Mouse (Mus musculus) neural tube, embryonic 10.5 days (tissue): Measurements from ENCODE around the gene Mrvi1.
"Not testable (repeated sequence)": the region's sequence is repeated elsewhere in the genome, so short reads cannot be mapped to it uniquely, and the experiment has no call there.

Source experiments
- DNase-seq: peaks from one replicate; pipeline ENCODE4 v3.0.0-alpha.2; 2017; ENCODE audit warnings: low spot score; ENCODE audit errors: extremely low spot score

Gene Mrvi1

DNA sequence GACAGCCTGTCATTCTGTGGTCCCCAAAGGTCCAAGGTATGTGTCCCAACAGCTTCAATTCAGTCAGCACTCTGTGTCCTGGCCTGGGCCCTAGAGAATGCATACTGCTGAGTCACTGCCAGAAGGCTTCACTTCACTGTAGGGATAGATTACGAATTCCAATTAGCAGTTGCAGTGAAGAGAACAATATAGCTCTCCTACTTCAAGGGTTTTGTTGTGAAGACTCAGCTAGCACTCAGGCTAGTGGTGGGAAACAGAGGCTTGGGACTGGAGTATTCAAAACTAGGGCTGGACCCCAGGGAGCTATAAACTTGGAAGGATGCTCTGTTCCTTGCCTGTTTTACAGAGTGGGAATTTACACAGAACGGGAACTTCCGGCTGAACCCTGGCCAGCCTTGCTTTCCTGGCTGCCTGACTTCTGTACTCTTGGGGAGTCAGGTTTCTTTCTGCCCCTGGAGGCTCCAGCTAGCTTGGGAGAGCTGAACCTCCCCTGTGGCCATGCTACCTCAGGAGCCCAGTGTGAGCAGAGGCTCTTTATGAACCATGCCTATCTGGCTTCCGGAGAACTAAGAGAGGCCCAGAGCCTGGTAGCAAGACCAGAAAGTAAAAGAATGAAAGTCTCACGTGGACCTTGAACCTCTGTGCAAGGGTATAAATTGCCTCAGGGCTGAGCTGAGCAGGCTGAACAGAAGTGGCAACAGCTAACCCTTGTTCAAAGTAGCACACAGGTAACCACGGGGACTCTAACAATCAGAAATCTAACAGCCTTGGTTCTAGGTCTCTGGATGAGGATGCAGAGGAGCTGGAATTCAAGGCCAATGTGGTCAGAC lies 40.3 kb downstream of the Mrvi1 start:
- DNase-seq = no peak

DNA sequence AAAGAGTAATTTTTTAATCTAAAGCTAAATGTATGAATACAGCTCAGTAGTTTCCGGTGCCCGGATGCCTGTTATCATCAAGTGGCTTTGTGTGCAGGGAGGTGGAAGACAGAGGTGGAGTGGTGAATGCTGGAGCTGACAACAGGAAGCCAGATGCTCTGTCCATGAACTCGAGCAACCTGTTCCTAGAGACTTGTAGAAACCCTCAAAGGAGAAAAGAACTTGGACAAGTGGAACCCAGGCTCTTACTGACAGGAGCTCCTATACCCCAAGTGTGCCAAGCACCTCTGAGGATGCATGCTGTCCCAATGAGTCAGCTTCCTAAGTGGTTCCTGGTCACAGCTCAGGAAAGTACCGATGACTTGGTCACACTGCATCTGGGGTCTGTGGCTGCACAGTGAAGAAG lies 41.1 kb downstream of the Mrvi1 start:
- no peak for DNase-seq

DNA sequence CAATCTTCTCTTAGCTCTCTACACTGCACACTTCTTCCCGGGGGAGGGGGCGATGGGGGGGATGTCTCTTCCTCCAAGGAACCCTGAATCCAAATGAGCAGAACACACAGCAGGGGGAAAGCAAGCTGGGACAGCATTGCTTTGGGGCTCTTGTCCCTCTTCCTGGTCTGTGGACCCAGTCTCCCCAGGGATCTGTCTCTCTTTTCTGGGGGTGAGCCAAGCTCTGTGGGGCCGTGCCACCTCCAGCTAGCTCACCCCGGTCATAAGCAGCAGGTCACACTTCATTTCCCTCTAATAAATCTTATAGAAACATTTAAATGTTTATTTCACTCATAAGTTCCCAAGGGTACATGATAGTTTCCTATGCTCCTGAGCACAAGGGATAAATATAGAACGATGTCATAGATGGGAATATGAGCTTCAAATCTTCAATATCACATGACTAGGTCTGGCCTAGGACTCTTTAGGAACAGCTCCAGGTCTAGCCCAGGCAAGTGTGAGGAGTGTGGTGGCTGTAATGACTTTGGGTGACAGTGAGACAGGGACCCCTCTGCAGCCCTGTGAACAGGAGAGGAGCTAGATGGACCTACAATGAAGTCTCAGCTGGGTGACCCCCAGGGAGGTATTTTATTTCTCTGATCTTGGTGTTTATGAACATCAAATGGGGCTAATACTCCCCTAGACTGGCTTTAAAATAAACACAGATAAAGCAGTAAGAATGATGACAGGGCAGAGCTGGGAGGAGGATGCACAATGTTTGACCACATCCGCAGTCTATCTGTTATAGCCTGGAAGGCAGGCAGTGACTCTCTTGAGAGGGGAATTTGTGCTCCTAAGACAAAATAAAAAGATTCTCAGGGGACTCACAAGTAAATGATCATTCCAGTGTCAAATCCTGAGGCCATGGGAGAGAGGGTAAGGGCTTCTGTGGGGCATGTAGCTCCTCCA lies 46.2 kb downstream of the Mrvi1 start:
- DNase-seq = no peak

DNA sequence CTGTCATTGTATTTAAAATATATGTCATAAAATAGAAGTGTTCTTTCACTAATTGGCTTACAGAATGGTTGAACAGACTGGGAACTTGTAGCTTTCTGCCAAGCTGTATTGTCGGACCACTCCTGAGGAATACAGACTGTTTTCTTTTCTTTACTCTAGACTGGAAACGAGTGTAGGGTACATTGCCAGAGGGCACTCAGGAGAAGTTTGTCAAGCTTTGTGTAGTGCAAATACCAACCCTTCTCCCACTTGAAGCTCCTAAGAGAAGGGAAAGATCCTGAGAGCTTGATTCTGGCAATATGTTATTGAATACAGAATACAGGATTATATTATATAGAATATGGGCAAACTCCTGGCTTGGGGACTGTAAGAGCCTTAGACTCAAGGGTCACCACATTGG lies 48.3 kb downstream of the Mrvi1 start:
- no peak for DNase-seq

- DNase-seq = no peak
Observed at GRCm38 (mm10) chr7:110933329-110933728, 48.9 kb downstream of the Mrvi1 start.

- no peak for DNase-seq
Observed at GRCm38 (mm10) chr7:110930118-110930854, 52.0 kb downstream of the Mrvi1 start.

DNA sequence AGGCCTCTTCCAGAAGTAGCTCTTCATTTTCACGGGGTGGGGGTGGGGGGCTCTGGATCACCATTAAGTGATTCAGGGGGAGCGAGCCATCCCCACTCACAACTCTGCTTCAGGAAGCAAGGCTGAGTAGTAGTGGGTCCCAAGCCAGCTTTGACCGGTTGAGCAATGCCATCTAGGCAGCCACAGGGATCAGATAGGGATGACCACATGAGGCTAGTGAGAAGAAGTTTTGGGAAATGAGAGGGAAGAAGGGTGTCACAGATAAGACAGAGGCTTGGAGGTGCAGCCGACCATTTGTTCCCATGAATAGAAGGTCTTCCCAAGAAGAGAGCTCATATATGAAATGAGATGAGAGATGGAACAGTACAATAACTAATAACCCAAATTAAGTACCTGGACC lies 55.7 kb downstream of the Mrvi1 start:
- DNase-seq = no peak

DNA sequence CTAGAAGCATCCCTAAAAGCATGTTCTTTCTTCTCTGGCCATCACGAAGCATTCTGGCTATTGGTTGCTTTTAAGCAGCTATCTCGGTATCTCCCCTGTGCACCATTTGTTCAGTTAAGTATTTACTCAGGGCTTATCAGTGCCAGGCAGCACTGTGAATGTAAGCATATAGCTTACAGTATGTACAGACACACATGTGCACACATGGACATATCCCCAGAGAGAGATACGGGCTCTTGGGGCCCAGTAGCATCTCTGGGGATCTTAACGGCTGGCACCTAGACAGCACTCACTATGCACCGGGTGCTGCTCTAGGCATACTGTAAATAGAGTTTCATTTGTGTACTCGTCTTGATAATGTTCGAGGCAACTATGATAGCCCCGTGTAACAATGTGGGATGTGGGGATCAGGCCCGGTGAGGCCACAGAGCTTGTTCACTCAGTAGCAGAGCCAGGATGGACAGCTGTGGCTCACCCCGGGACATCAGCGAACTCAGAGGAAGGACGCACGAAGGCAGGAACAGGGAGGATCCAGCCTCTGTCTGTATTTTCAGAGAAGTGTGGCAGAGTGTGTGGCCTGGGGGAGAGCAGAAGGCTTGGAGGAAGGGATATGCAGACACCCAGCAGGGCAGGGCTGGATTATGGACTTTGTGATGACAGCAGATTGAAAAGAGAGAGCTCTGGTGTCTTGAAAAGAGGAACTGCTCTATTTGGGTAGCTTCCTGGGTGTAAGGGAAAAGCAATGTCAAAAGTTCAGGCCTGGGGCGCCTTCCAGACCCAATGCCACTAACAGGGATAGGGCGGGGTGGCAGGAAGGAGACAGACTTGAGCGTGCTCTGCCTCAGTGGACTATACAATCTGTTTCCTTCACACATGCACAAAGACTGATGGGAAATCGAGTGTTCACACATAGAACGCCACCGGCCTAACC lies 61.7 kb downstream of the Mrvi1 start:
- no peak for DNase-seq

GRCm38 (mm10) chr7:110919721-110920120 lies 62.5 kb downstream of the Mrvi1 start:
- no peak for DNase-seq

- DNase-seq = no peak
Observed at GRCm38 (mm10) chr7:110915913-110916312, 66.3 kb downstream of the Mrvi1 start.

DNA sequence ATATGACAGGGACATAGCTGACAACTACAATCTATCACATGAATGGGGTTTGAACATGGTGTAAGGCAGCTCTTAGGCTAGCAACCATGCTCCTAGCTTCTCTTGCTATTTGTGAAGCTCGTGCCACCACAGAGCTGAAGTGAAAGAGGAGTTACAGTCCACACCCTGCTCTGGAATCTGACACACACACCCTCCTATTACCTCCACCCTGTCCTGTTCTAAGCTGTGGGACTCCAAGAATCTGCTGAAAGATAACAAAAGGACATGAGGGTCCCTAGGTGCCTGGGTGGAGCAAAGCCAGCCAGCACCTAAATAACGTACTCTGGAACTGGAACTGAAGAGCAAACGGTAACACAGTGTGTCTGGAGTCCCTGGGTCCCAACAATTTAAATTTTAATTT lies 67.7 kb downstream of the Mrvi1 start:
- no peak for DNase-seq

GRCm38 (mm10) chr7:110913754-110914153 lies 68.5 kb downstream of the Mrvi1 start:
- no peak for DNase-seq

DNA sequence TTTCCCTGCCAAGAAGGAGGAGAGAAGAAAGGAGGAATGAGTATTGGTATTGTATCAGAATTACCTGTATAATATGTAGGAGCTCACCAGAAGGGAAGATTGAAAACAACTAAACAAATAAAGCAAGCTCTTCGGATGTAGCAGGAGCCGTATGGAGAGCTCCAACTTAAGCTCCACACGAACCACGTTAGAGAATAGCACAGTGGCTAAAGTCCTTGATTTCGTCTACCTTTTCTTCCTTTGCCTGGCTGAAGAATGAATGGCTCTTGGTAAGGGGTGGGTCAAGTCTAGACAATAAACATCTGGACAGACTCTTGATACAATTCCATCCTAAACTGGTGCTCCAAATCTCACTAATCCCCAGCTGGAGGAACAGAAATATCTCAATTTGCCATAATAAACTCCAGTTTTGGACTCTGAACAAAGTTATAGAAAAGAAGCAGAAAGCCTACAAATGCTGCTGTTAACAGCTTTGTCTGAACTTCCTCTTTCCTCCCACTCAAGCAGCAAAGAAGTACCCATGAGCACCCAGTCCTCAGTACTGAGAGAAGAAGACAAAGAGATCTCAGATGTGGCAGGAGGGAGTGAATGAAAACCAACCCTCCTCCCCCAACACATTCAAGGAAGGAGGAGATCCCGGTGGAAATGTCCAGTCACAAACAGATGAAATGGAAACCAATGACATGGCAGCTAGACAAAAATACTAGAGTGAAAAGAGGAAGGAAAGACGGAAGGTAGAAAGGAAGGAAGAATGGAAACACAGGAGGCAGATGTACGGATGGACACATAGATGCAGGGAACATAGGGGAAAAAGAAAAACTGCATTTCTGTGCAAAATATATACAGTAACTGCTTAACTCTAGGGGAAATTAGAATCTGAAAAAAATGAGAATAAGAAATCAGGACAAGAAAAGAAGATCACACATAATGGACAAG lies 73.8 kb downstream of the Mrvi1 start:
- DNase-seq = no peak

- no peak for DNase-seq
Observed at GRCm38 (mm10) chr7:110906566-110906965, 75.7 kb downstream of the Mrvi1 start.

DNA sequence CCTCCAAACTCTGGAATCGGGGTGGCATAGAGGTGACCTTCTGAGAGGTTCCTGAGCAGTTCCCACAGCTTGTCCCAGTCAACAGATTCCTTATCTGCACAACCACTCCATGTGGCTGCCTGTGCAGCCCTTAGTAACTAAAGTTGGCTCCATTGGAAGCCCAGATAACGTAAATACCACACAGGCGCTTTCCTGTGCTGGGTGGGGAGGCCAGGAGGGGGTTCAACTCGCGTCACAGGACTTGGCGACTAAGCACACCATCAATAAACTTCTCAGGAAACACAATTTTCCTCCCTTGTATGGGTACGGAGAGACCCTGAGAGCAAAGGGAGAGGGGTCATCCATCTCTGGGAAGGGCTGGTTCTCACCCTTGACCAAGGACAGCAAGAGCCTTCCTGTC lies 79.0 kb downstream of the Mrvi1 start:
- no peak for DNase-seq

DNA sequence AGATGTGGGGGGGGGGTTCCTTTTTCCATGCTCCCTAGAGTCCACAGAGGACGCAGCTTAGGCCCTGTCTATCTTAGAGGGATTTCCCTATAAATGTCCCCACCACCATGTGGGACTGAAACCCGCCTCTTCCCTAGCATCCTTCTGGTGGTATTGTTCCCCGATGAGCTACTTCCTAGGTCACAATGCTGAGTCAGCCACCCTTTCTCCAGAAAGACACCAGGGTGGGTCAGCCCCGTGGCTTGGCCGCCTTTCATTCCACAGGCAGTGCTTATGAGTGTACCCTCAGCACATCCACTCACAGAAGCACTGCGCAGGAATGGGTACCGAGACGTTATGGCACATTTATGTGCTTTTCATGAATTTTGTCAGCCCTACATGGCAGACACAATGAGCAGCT lies 85.1 kb downstream of the Mrvi1 start:
- no peak for DNase-seq

DNA sequence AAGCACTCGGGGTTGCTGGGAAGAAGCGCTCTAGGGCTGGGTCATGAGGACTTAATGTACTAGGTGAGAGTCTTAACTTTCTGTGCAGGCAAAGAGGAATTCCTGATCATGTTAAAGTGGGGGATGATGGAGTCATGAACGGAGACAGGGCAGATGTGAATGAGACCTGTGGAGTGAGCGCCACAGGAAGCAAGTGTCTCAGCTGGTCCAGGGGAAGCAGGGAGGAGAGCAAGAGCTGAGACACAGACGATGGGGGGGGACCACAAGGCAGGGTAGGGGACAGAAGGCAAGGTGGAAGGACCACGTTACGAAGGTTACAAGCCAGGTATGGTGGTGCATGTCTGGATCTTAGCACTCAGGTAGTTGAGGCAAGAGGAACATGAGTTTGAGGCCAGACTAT lies 85.8 kb downstream of the Mrvi1 start:
- no peak for DNase-seq

DNA sequence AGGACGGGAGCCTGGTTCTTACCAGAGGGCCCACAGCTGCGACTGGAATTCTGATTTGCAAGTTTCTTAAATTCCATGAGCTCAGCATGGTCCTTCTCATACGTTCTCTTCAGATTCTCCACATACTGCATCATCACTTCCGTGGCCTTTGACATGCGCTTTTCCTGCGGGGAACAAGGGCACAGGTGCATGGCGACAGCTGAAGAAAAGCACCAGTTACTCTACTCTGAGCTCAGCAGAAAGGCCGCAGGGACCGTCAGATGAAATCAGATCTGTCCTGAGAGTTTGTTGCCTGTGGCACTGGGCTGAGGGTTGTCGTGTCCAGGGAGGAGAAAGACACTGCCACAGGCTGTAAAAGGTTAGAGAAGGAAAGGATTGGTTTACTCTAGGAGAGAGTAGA lies 86.5 kb downstream of the Mrvi1 start:
- DNase-seq = not testable (repeated sequence)

DNA sequence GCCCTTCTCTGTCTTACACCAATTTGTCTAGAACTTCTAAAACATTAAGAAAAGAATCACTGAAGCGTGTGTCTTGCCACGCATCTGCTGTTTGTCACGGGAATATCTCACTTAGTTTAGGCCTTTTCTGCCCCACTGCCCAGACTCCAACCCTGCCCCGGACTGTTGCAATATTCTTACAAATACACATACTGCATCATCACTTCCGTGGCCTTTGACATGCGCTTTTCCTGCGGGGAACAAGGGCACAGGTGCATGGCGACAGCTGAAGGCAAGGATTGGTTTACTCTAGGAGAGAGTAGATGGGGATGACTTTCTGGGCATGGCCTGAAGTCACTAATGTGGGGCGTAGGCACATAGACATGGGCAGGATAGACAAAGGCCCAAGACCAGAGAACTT lies 87.6 kb downstream of the Mrvi1 start:
- no peak for DNase-seq
